Mouse (Mus musculus) midbrain, embryonic 14.5 days (tissue): Measurements from ENCODE around the gene Olfr97. TPM values are rescaled to one million over a fixed set of nuclear protein-coding genes. Genes with fewer than 3 reads are reported as not detected.

Experiments used
- ATAC-seq: fragments of 200-750 bp; cut with Nextera tagmentation; 2 replicates; pipeline ENCODE4 v1.8.0; 2017; ENCODE audit warnings: moderate number of reproducible peaks, moderate library complexity; ENCODE audit not compliant: low FRiP score, low TSS enrichment
- DNase-seq: peaks from one replicate; pipeline ENCODE4 v3.0.0-alpha.2; 2015
- H3K27ac ChIP-seq: fragments of 300-500 bp; sonication (generic); replicated peaks from 2 replicates; pipeline ENCODE4 v1.5.1; 2014; ENCODE audit warnings: mild to moderate bottlenecking, low read depth, low read length, moderate library complexity
- H3K27me3 ChIP-seq: fragments of 300-500 bp; sonication (generic); 2 replicates; pipeline ENCODE4 v1.6.1; 2014; ENCODE audit warnings: low read length, control low read depth, mixed read lengths; ENCODE audit not compliant: control insufficient read depth, insufficient read depth
- H3K36me3 ChIP-seq: fragments of 300-500 bp; sonication (generic); 2 replicates; pipeline ENCODE4 v1.6.1; 2014; ENCODE audit warnings: low read length, control low read depth; ENCODE audit not compliant: control insufficient read depth, insufficient read depth
- H3K4me1 ChIP-seq: fragments of 300-500 bp; sonication (generic); 2 replicates; pipeline ENCODE4 v1.6.1; 2014; ENCODE audit warnings: mild to moderate bottlenecking, antibody characterized with exemption, low read length, control low read depth; ENCODE audit not compliant: control insufficient read depth, insufficient read depth
- H3K4me2 ChIP-seq: fragments of 300-500 bp; sonication (generic); 2 replicates; pipeline ENCODE4 v1.6.1; 2014; ENCODE audit warnings: mild to moderate bottlenecking, low read length, moderate library complexity
- H3K4me3 ChIP-seq: fragments of 300-500 bp; sonication (generic); replicated peaks from 2 replicates; pipeline ENCODE4 v1.5.1; 2014; ENCODE audit warnings: low read depth, low read length
- H3K9ac ChIP-seq: fragments of 300-500 bp; sonication (generic); replicated peaks from 2 replicates; pipeline ENCODE4 v1.6.1; 2014; ENCODE audit warnings: mild to moderate bottlenecking, low read length, moderate library complexity
- H3K9me3 ChIP-seq: fragments of 300-500 bp; sonication (generic); 2 replicates; pipeline ENCODE4 v1.6.1; 2016; ENCODE audit warnings: low read length, control low read depth, mixed read lengths; ENCODE audit not compliant: control insufficient read depth
- WGBS: fragments of 180-500 bp; shearing (Covaris S2); extraction: QIAGEN DNeasy Blood & Tissue Kit; methylation state at CpG from one replicate; pipeline ENCODE4 v1.1.7; 2014; 5-methylcytosine and 5-hydroxymethylcytosine counted together
- polyA plus RNA-seq: library from polyadenylated mRNA; unstranded; fragments of >200 nt; fragmentation: Nextera tagmentation; extraction: Ambion mirVana; gene quantifications from 2 replicates; pipeline ENCODE4 v1.2.1, GENCODE M21; 2014

The Olfr97 gene
- polyA plus RNA-seq, 1 experiment from 2014 or later: not detected

- no peak for ATAC-seq
- Histone ChIP-seq H3K27ac (no peak overlapping the region), H3K27me3 (no peaks in the 10 kb centered on the region), H3K4me3 (no peak overlapping the region), H3K4me1 (no peaks in the 10 kb centered on the region), H3K9ac (no peak overlapping the region), H3K9me3 (no peaks in the 10 kb centered on the region), H3K4me2 (no peak overlapping the region), H3K36me3 (no peaks in the 10 kb centered on the region)
- WGBS: 16% methylated on average over 1 of the region's 1 CpGs
- DNase-seq: no peak
Measured at GRCm38 (mm10) chr17:37250544-37250943, 13.4 kb upstream of the Olfr97 start.

GRCm38 (mm10) chr17:37249460-37249859 lies 12.3 kb upstream of the Olfr97 start:
- H3K27ac ChIP-seq: no peak overlapping the region
- no peaks in the 10 kb centered on the region for H3K27me3 ChIP-seq
- no peak overlapping the region for H3K9ac ChIP-seq
- no peak for DNase-seq
- H3K4me2 ChIP-seq: no peak overlapping the region
- H3K9me3 ChIP-seq: no peaks in the 10 kb centered on the region
- no peak for ATAC-seq
- no peaks in the 10 kb centered on the region for H3K36me3 ChIP-seq
- no peaks in the 10 kb centered on the region for H3K4me1 ChIP-seq
- H3K4me3 ChIP-seq: no peak overlapping the region

GRCm38 (mm10) chr17:37246715-37247114 lies 9.6 kb upstream of the Olfr97 start:
- Histone ChIP-seq H3K9me3 (no peaks in the 10 kb centered on the region), H3K9ac (no peak overlapping the region), H3K4me1 (no peaks in the 10 kb centered on the region), H3K27ac (no peak overlapping the region), H3K4me2 (no peak overlapping the region), H3K36me3 (no peaks in the 10 kb centered on the region), H3K27me3 (no peaks in the 10 kb centered on the region), H3K4me3 (no peak overlapping the region)
- WGBS: 37% methylated on average over 5 of the region's 5 CpGs
- ATAC-seq (no peak), DNase-seq (peak; percentile 40)

GRCm38 (mm10) chr17:37242198-37242597 lies 5.1 kb upstream of the Olfr97 start:
- no peak overlapping the region for H3K4me2 ChIP-seq
- H3K4me3 ChIP-seq: no peak overlapping the region
- no peaks in the 10 kb centered on the region for H3K4me1 ChIP-seq
- no peak overlapping the region for H3K9ac ChIP-seq
- DNase-seq (no peak), ATAC-seq (no peak)
- H3K9me3 ChIP-seq: no peaks in the 10 kb centered on the region
- no peak overlapping the region for H3K27ac ChIP-seq
- WGBS: 62% methylated on average over 3 of the region's 3 CpGs
- H3K27me3 ChIP-seq: no peaks in the 10 kb centered on the region
- no peaks in the 10 kb centered on the region for H3K36me3 ChIP-seq

- Histone ChIP-seq H3K27ac (no peak overlapping the region), H3K36me3 (no peaks in the 10 kb centered on the region), H3K4me2 (no peak overlapping the region), H3K9ac (no peak overlapping the region), H3K27me3 (no peaks in the 10 kb centered on the region), H3K4me3 (no peak overlapping the region), H3K4me1 (no peaks in the 10 kb centered on the region), H3K9me3 (no peaks in the 10 kb centered on the region)
- 39% methylated on average over 1 of the region's 1 CpGs for whole genome bisulfite sequencing
- DNase-seq (peak; percentile 18), ATAC-seq (no peak)
Measured at GRCm38 (mm10) chr17:37221879-37222278, 15.3 kb downstream of the Olfr97 start.

DNA sequence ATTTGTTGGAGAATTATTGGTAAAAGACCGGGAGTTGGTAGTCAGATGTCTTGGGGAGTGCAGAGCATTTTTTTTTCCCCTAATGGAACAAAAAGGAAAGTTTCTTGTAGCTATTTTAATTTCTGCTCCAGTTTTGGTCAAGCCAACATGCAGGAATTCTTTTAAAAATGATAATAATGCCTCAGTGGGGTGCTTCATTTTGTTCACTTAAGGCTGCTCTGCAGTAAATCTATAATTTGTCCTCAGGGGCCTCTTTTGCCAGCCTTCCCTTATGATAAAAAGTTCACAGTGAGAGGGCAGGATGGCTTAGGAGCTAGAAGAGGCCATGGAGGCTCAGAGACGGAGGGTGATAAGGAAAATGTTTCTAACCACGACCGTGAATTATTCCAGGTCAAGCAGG lies 17.3 kb downstream of the Olfr97 start, which contains the start of gene Olfr96:
Gene Olfr96 (plus strand): TSS at position 301 of the 400 bp plus-strand sequence.
- H3K36me3 ChIP-seq: no peaks in the 10 kb centered on the region
- DNase-seq: no peak
- H3K27me3 ChIP-seq: no peaks in the 10 kb centered on the region
- H3K9me3 ChIP-seq: no peaks in the 10 kb centered on the region
- ATAC-seq: no peak
- H3K9ac ChIP-seq: no peak within 1 kb of the TSS
- no peak within 1 kb of the TSS for H3K4me2 ChIP-seq
- H3K4me3 ChIP-seq: no peak within 1 kb of the TSS
- WGBS: 59% methylated on average over 4 of the region's 4 CpGs
- no peaks in the 10 kb centered on the region for H3K4me1 ChIP-seq
- no peak within 1 kb of the TSS for H3K27ac ChIP-seq

- no peaks in the 10 kb centered on the region for H3K27me3 ChIP-seq
- WGBS: 87% methylated on average over 3 of the region's 3 CpGs
- no peak overlapping the region for H3K4me3 ChIP-seq
- no peak for DNase-seq
- no peak for ATAC-seq
- no peak overlapping the region for H3K27ac ChIP-seq
- no peaks in the 10 kb centered on the region for H3K36me3 ChIP-seq
- no peaks in the 10 kb centered on the region for H3K9me3 ChIP-seq
- H3K9ac ChIP-seq: no peak overlapping the region
- no peaks in the 10 kb centered on the region for H3K4me1 ChIP-seq
- H3K4me2 ChIP-seq: no peak overlapping the region
Measured at GRCm38 (mm10) chr17:37218486-37218885, 18.6 kb downstream of the Olfr97 start.

GRCm38 (mm10) chr17:37213018-37213417 lies 24.1 kb downstream of the Olfr97 start, which contains the start of gene Olfr95:
Gene Olfr95, minus strand, starts transcription at chr17:37213118.
- 77% methylated on average over 3 of the region's 3 CpGs for WGBS
- no peak within 1 kb of the TSS for H3K4me3 ChIP-seq
- no peaks in the 10 kb centered on the region for H3K36me3 ChIP-seq
- no peaks in the 10 kb centered on the region for H3K9me3 ChIP-seq
- ATAC-seq (no peak), DNase-seq (no peak)
- no peak within 1 kb of the TSS for H3K9ac ChIP-seq
- no peaks in the 10 kb centered on the region for H3K27me3 ChIP-seq
- no peaks in the 10 kb centered on the region for H3K4me1 ChIP-seq
- H3K27ac ChIP-seq: no peak within 1 kb of the TSS
- H3K4me2 ChIP-seq: no peak within 1 kb of the TSS

GRCm38 (mm10) chr17:37210884-37211768 lies 26.0 kb downstream of the Olfr97 start:
- DNase-seq (peak; percentile 58), ATAC-seq (no peak; the same call in 1 of the 2 replicates)
- Histone ChIP-seq H3K9me3 (no peaks in the 10 kb centered on the region), H3K4me3 (peak overlapping the region; percentile 40), H3K9ac (peak overlapping the region; percentile 62), H3K27me3 (no peaks in the 10 kb centered on the region), H3K27ac (no peak overlapping the region), H3K4me2 (peak overlapping the region; percentile 60), H3K4me1 (no peaks in the 10 kb centered on the region), H3K36me3 (no peaks in the 10 kb centered on the region)
- WGBS: 17% methylated on average over 40 of the region's 40 CpGs
